10 mouse cellular contexts compared by ENCODE assay signal in genomic region chr2:122116888-122117287, GRCm38 (mm10). TPM values are rescaled to one million over a fixed set of nuclear protein-coding genes. Genes with fewer than 3 reads are reported as not detected.
DNase-seq lines count a peak whose midpoint lies in the region; ATAC-seq lines count a peak whose summit lies in the region.
"Had no signal": no experiment of that assay in that cellular context is flagged by ENCODE, and none has a peak within 500 bp of the region (broad histone marks: within the 10 kb centered on the region; RNA-seq: fewer than 3 reads in every experiment).

No protein-coding gene starts in this region.

- WGBS in neural tube, embryonic 11.5 days, result 92% methylated on average over 2 of the region's 2 CpGs
- WGBS in liver, embryonic 15.5 days (ENCODE audit: insufficient replicate concordance), result 76% methylated on average over 2 of the region's 2 CpGs

- 0 out of 2 replicates have a peak, but pooled peaks cover 2% of the 10 kb centered on the region for H3K4me1 ChIP-seq in neural tube, embryonic 11.5 days (ENCODE audit: control insufficient read depth, insufficient read depth, low read length)
- H3K4me1 ChIP-seq in liver, embryonic 15.5 days (replicated peaks), result peaks cover 27% of the 10 kb centered on the region

- peaks cover 2% of the 10 kb centered on the region; the same call in 1 of the 2 replicates for H3K36me3 ChIP-seq in neural tube, embryonic 11.5 days (ENCODE audit: control insufficient read depth, insufficient read depth, low read length)
- H3K36me3 ChIP-seq in liver, embryonic 15.5 days (replicated peaks), result peaks cover 14% of the 10 kb centered on the region

- H3K9ac ChIP-seq in neural tube, embryonic 11.5 days (ENCODE audit: low read length), result no peak overlapping the region
- no peak overlapping the region for H3K9ac ChIP-seq in liver, embryonic 15.5 days

- H3K27me3 ChIP-seq in neural tube, embryonic 11.5 days (ENCODE audit: control insufficient read depth, insufficient read depth, low read length), result no peaks in the 10 kb centered on the region
- no peaks in the 10 kb centered on the region for H3K27me3 ChIP-seq in liver, embryonic 15.5 days

- peak overlapping the region; percentile 67 for H3K4me2 ChIP-seq in neural tube, embryonic 11.5 days (ENCODE audit: low read depth)
- H3K4me2 ChIP-seq in liver, embryonic 15.5 days, result peak overlapping the region; percentile 78

- no peaks in the 10 kb centered on the region for H3K9me3 ChIP-seq in neural tube, embryonic 11.5 days (ENCODE audit: control insufficient read depth, low read length)
- H3K9me3 ChIP-seq in liver, embryonic 15.5 days (replicated peaks), result no peaks in the 10 kb centered on the region
- H3K9me3 ChIP-seq: heart, embryonic 10.5 days had no signal

- no peak for ATAC-seq in neural tube, embryonic 11.5 days (ENCODE audit: insufficient read depth, low FRiP score, low TSS enrichment)
- ATAC-seq in liver, embryonic 15.5 days (ENCODE audit: insufficient read depth), result no peak
- ATAC-seq in activated CD4-positive, CD25-positive, alpha-beta regulatory T cell, adult 4 months, result no peak

- no peak overlapping the region for H3K27ac ChIP-seq in neural tube, embryonic 11.5 days (ENCODE audit: low read depth, low read length)
- H3K27ac ChIP-seq in liver, embryonic 15.5 days (replicated peaks), result no peak overlapping the region

- DNase-seq in cerebellum, adult 9-10 months, result peak; percentile 27
- DNase-seq in cerebellum, adult 8-10 months, result no peak
- DNase-seq in neural tube, embryonic 11.5 days (ENCODE audit: low spot score), result no peak
- no peak for DNase-seq in neural tube, embryonic 10.5 days (ENCODE audit: extremely low spot score, low spot score)
- DNase-seq in spleen, postnatal 14 days (ENCODE audit: low spot score in 2 of 2), result no peak
- no peak for DNase-seq in left cerebral cortex, adult 11 months (ENCODE audit: low spot score)
- DNase-seq: layer of hippocampus, adult 9-11 months had no signal

- no peak overlapping the region; the same call in 1 of the 2 replicates for H3K4me3 ChIP-seq in neural tube, embryonic 11.5 days (ENCODE audit: low read depth, low read length)
- peak overlapping the region; percentile 95 for H3K4me3 ChIP-seq in liver, embryonic 15.5 days (replicated peaks)

RNA-seq across cellular contexts. Expression of gene Spg11, which starts 1.3 kb away (rescaled TPM):
- 13.4 and 14.5 TPM in 2 replicates for polyA plus RNA-seq in neural tube, embryonic 11.5 days (2014; fragmentation: Nextera tagmentation; extraction: Ambion mirVana)
- 2.7 and 3.6 TPM in 2 replicates for polyA plus RNA-seq in liver, embryonic 15.5 days (2015; fragmentation: Nextera tagmentation; extraction: Ambion mirVana)
- polyA plus RNA-seq in activated CD4-positive, CD25-positive, alpha-beta regulatory T cell, adult 4 months (2017; shearing (Covaris generic)), result 1 to 10 TPM; 5.5 to 5.8 TPM

RNA-seq across cellular contexts. Expression of gene B2m, which starts 30.6 kb away (rescaled TPM):
- 117 and 123 TPM in 2 replicates for polyA plus RNA-seq in neural tube, embryonic 11.5 days (2014; fragmentation: Nextera tagmentation; extraction: Ambion mirVana)
- polyA plus RNA-seq in liver, embryonic 15.5 days (2015; fragmentation: Nextera tagmentation; extraction: Ambion mirVana), result 416 and 443 TPM in 2 replicates
- polyA plus RNA-seq in activated CD4-positive, CD25-positive, alpha-beta regulatory T cell, adult 4 months (2017; shearing (Covaris generic)), result 1,000 to 10,000 TPM; 8,975 to 9,816 TPM

RNA-seq across cellular contexts. Expression of gene Trim69, which starts 43.6 kb away (rescaled TPM):
- polyA plus RNA-seq in neural tube, embryonic 11.5 days (2014; fragmentation: Nextera tagmentation; extraction: Ambion mirVana), result 0.18 TPM in 1 of 2 replicates, not detected in the other
- not detected in 2 replicates for polyA plus RNA-seq in liver, embryonic 15.5 days (2015; fragmentation: Nextera tagmentation; extraction: Ambion mirVana)
- polyA plus RNA-seq in activated CD4-positive, CD25-positive, alpha-beta regulatory T cell, adult 4 months (2017; shearing (Covaris generic)), result under 1 TPM in 1 of 2 experiments, not detected in 1; 0.25 TPM

Comparison
In these comparisons a context has a peak if more than half of its experiments do, and no peak if none do; other contexts are left out.
1. RNA of gene B2m, which starts 30.6 kb away (polyA plus RNA-seq): 8,975 to 9,816 TPM in activated CD4-positive, CD25-positive, alpha-beta regulatory T cell, adult 4 months; 416 to 443 TPM in liver, embryonic 15.5 days and 117 to 123 TPM in neural tube, embryonic 11.5 days; every median in the first group is over 10 times any median in the second.